Mouse (Mus musculus): ENCODE measurements around the gene Orc2. TPM values are rescaled to one million over a fixed set of nuclear protein-coding genes. Genes with fewer than 3 reads are reported as not detected.

Orc2 gene
- 10 to 100 TPM; 21.5 to 23.1 TPM for total RNA-seq (2021)
- long read RNA-seq, experiment 1, transcript Orc2-201 (18 exons, 3,561 nt), result major isoform, 17 of 17 reads
- long read RNA-seq, experiment 1, partial matches to known transcripts, result 0 of 17 reads
- long read RNA-seq, experiment 1, other reads (novel, unspliced or antisense), result 0 of 17 reads
- long read RNA-seq, experiment 2, transcript Orc2-201 (18 exons, 3,561 nt), result major isoform, 37 of 52 reads
- long read RNA-seq, experiment 2, partial matches to known transcripts, result 4 of 52 reads
- long read RNA-seq, experiment 2, other reads (novel, unspliced or antisense), result 11 of 52 reads

GRCm38 (mm10) chr1:58504577-58505254, at the start of gene Orc2:
Orc2 (minus strand) TSS chr1:58505109.
- DNase-seq (ENCODE audit: low spot score in 2 of 2), result peak; percentile 83 to 86

- DNase-seq (ENCODE audit: low spot score in 2 of 2), result no peak
Observed at GRCm38 (mm10) chr1:58541386-58541785, 36.5 kb upstream of the Orc2 start.

DNA sequence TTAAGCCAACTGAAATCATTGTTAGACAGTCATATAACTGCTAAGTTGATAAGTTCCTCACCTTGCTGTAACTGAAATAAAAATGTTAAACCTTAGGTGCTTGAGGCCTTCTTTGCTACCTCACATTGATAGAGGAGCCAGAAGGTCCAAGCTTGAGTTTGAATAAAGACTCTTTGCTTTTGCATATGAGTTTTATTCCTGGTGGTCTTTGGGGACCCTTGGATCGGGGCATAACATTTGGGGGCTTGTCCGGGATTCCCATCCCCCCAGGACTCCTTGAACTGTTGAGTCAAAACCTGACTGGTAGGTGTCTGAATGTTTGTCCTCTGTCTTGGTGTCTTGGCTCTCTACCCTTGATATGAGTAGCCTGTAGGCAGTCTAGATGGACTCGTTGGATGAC, 2.3 kb upstream of the Orc2 start:
- DNase-seq (ENCODE audit: low spot score in 2 of 2), result no peak

DNA sequence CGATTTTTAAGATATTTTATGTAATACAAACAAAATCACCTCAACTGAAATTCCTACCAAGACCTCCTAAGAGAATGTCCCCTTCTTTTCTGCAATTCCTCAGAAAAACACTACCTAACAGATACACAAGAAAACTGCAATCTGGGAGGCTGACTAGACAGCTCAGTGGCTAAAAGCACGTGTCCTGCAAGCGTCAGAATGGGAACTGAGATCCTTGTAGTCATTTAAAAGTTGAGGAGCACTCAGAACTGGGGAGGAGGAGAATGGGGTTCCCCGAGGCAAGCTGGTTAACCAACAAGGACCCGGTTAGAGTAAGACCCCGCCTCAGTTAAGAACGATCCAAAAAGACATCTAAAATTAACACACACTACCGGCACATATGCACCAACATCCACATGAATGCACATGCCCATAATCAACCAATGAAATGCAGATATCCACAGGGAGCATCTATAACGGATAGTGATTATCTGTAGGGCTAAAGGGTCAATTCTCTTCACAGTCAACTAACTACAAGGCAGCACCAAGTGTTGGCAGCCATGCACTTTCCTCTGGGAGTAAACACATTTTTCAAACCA, 1.0 kb downstream of the Orc2 start:
- DNase-seq (ENCODE audit: low spot score in 2 of 2), result no peak

DNA sequence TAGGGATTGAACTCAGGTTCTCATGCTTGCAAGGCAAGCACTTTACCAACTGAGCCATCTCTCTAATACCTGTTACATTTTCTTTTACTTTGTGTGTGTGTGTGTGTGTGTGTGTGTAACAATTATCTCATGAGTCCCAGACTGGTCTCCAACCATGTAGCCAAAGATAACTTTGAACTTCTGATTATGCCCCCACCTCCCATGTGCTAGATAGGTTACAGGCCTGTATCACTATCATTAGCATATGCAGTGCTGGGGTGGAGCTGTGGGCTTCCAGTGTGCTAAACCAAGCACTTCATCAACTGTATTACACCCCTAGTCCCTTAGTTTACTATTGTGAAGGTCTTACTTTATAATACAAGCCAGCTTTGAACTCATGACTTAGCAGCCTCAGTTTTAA, 1.8 kb downstream of the Orc2 start:
- no peak for DNase-seq (ENCODE audit: low spot score in 2 of 2)

DNA sequence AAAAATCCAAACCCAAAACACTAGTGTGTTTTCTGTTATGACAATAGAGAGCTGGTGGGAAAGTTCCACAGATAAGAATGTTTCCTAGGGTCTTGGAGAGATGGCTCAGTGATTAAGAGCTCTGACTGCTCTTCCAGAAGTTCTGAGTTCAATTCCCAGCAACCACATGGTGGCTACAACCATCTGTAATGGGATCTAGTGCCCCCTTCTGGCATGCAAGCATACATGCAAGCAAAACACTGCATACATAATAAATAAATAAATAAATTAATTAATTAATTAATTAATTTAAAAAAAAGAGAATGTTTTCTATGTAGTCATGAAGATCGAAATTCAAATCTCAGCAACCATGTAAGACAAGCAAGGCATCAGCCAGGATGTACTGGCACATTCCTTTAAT, 6.2 kb downstream of the Orc2 start:
- DNase-seq (ENCODE audit: low spot score in 2 of 2), result no peak

DNA sequence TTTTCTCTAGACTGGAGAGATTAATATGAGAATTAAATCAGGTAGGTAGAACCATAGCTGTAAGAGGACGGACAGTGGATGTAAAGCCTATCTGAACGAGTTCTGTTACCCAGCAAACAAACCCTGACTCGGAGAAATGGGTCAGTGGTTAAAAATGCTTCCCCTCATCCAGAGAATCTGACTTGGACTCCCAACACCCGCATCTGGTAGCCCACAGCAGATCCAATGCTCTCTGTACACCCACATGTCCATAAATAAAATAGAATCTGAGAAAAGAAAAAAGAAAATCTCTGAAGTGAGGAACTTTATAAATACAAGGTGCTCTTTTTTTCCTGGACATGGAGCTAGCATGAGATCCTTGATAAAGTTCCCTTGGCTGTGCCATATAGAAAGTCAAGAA, 7.2 kb downstream of the Orc2 start:
- no peak for DNase-seq (ENCODE audit: low spot score in 2 of 2)

GRCm38 (mm10) chr1:58495603-58496002, 9.3 kb downstream of the Orc2 start:
- DNase-seq (ENCODE audit: low spot score in 2 of 2), result no peak

DNA sequence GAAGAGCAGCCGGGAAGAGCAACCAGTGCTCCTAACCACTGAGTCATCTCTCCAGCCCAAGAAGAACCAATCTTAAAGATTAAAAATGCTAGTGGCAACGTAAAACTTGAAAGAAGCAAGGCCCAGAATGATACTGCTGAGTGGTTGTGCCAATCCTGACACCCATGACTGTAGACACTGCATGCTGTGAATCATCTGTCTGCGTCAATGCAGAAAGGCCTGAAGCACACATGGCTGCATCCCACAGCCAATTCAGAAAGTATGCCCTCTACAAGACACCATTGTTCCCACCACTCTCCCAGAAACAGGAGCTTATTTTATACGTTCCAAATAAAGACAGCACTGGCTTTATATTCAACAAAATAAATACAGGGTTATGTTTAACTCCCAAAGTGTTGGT, 22.3 kb downstream of the Orc2 start:
- DNase-seq (ENCODE audit: low spot score in 2 of 2), result no peak

GRCm38 (mm10) chr1:58475662-58476061, 29.2 kb downstream of the Orc2 start:
- DNase-seq (ENCODE audit: low spot score in 2 of 2), result no peak

DNA sequence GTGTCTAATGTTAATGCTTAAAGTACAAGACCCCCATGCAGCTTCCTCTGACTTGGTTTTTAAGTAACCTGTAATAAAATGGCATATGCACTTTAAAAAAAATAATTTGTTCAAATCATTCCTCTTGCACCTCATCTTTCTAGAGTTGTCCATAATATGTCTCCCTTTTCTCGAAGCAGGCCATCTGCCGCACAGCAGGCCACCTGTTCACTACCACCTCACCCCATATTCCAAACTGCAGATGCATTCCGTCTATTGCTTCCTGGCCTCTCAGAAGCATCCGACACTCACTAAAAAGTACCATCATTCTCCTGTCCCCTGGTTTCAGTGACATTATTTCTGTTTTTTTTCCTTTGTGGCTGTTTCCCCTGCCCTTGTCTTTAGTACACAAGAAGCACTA, 39.3 kb downstream of the Orc2 start:
- no peak for DNase-seq (ENCODE audit: low spot score in 2 of 2)

GRCm38 (mm10) chr1:58465042-58465441, 39.9 kb downstream of the Orc2 start:
- no peak for DNase-seq (ENCODE audit: low spot score in 2 of 2)

DNA sequence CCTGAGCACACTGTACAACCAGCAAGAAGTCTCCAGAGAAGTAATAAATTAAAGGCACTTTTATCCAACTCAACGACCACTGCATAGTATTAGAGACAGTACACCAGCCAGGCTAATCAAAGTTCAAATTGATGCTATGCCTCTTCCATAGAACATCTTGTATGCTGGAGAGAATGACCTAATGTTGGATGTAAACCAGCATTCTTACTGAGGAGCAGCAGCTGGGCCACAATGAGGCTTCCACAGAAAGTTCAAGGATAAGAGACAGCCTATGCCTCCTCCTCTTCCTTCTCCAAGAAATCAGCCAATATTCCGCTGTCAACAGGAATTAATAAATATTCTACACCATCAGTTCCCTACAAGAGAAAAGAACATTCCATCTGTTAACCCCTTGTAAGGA, 41.0 kb downstream of the Orc2 start:
- DNase-seq (ENCODE audit: low spot score in 2 of 2), result no peak

- no peak for DNase-seq (ENCODE audit: low spot score in 2 of 2)
Observed at GRCm38 (mm10) chr1:58460566-58460965, 44.3 kb downstream of the Orc2 start.

DNA sequence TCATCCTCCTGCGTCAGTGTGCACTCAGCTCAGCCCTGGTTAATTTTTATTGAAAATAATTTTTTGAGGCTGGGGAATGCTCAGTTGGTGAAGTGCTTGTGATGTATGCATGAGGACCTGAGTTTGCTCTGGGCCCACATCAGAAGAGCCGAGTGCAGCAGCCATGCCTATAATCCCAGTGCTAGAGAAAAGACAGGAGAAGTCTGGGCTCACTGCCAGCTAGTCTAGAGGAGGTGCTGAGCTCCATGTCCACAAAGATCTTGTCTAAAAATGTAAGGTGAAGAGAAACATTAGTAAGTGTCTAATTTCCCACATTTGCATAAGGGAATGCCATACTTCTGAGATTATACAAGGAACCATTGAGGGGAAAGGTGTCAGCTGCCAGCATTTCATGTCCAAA, 46.0 kb downstream of the Orc2 start:
- DNase-seq (ENCODE audit: low spot score in 2 of 2), result no peak

- DNase-seq (ENCODE audit: low spot score in 2 of 2), result no peak
Observed at GRCm38 (mm10) chr1:58458175-58458574, 46.7 kb downstream of the Orc2 start.

DNA sequence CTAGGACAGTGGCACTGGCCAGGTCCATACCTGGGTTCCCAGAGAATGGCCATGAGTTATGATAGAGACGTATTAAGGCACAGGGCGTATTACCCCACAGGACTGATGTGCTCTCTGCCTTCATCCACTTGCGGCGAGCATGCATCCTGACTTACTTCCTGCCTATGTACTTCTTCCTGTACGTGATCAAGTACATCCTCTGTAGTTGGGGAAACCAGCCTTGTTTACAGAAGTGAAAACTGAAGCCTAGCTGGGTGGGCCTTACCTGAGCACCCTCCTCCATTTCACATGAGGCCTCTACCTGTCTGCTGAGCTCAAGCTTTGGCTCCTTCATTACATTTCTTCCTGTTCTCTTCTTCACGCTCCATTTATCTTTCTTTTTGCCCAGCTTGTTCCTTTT, 50.6 kb downstream of the Orc2 start:
- DNase-seq (ENCODE audit: low spot score in 2 of 2), result no peak

DNA sequence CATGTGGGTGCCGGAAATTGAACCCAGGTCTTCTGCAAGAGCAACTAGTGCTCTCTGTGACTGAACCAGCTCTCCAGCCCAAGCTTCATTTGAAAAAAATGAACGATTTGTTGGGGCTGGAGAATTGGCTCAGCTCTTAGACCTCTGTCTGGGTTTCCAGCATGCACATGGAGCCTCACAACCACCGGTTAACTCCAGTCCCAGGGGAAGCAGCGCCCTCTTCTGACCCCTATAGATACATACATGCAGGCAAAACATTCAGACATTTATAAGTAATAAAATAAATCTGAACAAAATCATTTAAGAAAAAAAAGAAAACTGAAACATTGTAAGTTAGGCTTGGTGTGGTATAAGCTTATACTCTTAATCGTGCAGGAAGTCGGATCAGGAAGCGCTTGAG, 56.5 kb downstream of the Orc2 start:
- DNase-seq (ENCODE audit: low spot score in 2 of 2), result no peak

DNA sequence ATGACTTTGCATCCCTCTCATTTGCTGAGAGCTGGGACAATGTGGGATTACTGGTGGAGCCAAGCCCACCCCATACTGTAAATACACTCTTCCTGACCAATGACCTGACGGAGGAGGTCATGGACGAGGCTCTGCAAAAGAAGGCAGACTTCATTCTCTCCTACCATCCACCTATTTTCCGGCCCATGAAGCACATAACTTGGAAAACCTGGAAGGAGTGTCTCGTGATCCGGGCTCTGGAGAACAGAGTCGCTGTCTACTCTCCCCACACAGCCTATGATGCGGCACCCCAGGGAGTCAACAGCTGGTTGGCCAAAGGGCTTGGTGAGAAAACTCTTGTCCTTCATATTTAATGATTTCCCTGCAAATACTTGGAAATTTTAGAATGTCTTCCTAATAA, 57.1 kb downstream of the Orc2 start:
- no peak for DNase-seq (ENCODE audit: low spot score in 2 of 2)

DNA sequence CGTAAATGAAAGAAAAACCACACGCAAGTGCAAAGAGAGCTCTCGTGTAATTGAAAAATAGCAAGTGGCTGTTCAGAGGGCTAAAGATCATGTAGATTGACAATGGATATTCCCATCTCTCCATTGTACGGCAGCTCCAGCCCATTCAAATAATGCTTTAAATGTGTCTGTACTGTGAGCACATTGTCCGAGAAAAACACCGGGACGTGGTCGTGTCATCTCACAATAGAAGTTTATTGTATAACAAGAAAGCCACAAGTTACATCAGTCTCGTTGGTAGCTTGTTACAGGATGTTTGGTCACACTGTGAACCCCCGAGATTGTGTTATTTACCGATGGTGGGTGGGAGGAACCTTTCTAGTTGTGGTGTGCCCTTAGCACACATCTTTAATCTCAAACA, 59.0 kb downstream of the Orc2 start:
- DNase-seq (ENCODE audit: low spot score in 2 of 2), result no peak

DNA sequence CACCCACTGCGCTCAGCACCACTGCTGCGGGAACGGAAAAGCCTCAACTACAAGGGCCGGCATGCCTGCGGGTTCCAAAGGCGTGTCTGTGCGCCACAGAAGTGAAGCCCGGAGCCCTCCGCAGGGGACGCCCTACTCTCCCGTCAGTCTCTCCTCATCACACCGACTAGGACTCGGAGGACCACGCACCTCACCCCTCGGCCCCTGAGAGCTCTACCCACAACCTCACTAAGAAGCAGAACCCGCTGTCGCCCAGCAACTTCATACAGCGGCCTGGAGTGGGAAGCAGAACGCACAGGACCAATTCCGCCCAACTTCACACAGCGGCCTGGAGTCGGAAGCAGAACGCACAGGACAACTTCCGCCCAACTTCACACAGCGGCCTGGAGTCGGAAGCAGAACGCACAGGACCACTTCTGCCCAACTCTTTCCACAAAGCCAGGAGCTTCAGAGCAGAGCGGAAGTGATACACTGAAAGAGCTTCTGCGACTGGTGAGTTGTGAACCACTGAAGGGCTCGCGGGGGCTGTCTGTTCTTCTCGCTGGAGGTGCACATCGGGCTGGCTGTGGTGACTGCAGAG, 59.7 kb downstream of the Orc2 start, which contains the start of the genes Nif3l1 and Ppil3:
TSS of gene Nif3l1 (plus strand) at position 9 of the 580 bp plus-strand sequence.
TSS of gene Ppil3 (minus strand) at position 344 of the 580 bp plus-strand sequence.
- DNase-seq (ENCODE audit: low spot score in 2 of 2), result peak; percentile 67 to 71

DNA sequence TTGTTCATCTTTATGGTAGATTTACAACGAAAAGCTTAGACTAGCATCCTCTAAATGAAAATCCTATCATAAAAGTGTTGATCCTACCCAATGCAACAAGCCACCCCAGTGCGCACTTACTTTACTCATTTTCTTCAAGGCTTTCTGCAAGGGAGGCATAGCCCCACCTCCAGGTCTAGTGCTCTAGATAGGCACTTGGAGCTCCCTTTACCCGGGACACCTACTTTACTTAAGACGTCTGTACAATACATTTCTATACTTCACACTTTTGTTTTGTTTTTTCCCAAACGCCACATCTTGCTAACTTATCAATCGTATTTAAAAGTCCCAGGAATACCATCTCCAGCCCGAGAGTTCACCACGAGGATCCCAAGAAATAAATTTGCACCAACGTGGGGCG, 60.2 kb downstream of the Orc2 start:
- no peak for DNase-seq (ENCODE audit: low spot score in 2 of 2)
